Mouse (Mus musculus): ENCODE data around the gene Bglap3.
"Not testable (repeated sequence)": the region's sequence is repeated elsewhere in the genome, so short reads cannot be mapped to it uniquely, and the experiment has no call there.

The Bglap3 gene

DNA sequence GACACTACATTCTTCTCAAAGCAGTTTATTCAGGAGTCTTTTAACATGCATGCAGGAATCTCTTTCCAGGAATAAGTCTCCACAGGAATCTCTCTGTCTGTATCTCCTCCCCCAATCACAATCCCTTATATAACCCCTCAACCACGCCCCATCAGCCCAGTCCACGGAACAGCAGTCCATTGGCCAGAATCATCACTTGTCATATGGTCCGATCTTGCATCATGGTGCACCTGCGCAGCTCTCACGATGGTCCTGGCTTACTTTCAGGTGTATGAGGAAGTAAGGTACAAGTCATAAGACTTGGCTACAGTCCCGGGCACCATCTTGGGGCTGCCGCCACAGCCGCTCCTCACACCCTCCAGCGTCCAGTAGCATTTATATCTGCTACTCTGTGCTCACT lies at the start of gene Bglap3:
Gene Bglap3 (minus strand): TSS at position 101 of the 400 bp plus-strand sequence.
- DNase-seq: not testable (repeated sequence)

GRCm38 (mm10) chr3:88422020-88422720 lies 49.6 kb upstream of the Bglap3 start:
- DNase-seq: peak; percentile 52 to 64

DNA sequence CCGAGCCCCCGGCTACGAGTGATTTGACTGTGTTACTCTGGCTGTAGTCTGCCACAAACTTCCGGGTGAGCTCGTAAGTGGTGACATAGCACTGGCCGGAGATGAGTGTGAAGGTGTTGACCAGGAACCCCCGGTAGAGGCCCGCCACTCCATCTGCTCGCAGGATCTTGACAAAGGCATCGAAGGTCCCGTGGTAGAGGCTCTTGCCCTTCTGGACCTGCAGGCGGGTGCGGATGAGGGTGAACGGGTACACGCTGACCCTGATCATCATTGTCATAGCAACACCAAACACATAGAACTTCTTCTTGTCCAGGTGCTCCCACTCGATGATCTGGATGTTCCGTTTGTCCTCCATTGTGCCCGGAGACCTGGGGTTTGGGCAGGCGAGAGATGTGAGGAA lies 48.2 kb upstream of the Bglap3 start:
- DNase-seq: peak in 1 of 2 experiments; percentile 45

GRCm38 (mm10) chr3:88418016-88418415 lies 45.5 kb upstream of the Bglap3 start:
- DNase-seq: no peak

DNA sequence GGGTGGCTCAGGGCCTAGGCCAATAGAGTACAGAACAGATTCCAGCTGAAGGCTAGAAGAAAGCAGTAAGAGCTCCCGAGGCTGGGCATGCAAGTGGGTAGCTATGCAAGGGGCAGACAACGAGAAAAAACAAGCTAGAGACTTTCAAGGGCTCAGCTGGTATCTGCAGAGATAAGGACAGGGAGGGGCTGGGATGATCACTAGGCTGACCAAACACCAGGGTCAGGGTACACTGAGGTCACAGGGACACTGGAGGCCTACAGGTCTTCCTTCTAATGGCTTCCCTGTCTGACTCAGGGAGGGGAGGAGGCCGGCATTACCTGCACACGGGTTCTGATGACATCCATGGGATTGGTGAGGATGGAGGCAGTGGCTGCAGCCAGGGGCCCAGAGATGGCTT lies 43.1 kb upstream of the Bglap3 start:
- no peak for DNase-seq

DNA sequence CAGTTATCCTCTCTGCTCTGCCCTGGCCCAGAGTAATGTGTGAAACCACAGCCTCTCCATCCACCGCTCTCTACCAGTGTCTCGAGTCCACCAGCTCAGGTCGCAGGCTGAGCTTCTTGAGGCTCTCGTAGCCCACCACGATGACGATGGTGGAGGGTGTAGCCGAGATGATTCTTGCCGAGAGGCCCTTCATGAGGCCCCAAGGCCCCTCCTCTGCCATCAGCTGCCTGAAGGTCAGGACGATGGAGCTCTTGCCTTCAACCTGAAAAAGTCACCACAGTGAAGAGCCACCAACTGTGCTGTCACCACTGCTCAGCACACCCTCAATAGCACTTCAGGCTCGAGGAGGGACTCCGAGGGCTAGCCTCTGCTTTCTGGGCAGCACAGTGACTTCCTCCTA lies 40.1 kb upstream of the Bglap3 start:
- DNase-seq: no peak

DNA sequence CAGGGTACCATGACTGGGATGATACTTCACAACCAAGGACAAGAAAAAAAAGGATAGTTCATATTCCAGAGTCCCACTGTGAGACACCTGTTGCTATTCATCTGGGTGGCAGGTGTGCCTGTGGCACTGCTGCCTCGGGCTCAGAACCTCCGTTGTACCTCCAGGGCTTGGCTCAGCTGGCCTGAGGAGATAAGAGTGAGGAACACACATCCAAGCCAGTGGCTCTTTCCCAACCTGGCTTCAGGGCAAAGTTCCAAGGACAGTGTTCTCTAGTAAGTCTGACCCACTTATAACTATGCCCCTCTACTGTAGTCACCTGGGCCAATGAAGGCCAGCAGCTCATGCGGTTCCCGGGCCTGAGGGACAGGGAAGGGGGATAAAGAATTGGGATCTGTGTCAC lies 39.1 kb upstream of the Bglap3 start:
- DNase-seq: no peak

DNA sequence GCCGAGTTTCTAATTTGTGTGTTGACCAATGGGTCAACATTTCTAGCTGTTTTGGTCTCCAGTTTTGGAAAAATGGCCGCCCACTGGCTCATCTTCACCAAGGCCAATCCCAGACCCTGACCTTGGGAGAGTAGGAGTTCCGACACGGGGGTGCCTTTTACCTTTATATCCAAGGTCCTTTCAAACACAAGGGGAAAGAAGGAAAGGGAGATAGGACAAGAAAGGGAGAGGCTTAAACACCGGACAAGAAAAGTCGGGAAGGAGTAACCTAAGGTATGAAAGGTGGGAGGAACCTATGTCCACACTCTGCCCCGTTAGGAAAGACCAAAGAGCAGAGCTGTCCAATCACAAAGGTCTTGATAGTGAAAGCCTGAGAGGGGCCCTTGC lies 38.1 kb upstream of the Bglap3 start:
- no peak for DNase-seq

GRCm38 (mm10) chr3:88409741-88410644 lies 37.5 kb upstream of the Bglap3 start, which contains the start of gene Pmf1:
Pmf1 (minus strand) TSS chr3:88410331.
- DNase-seq: peak; percentile 94

GRCm38 (mm10) chr3:88408953-88409352 lies 36.4 kb upstream of the Bglap3 start:
- no peak for DNase-seq

DNA sequence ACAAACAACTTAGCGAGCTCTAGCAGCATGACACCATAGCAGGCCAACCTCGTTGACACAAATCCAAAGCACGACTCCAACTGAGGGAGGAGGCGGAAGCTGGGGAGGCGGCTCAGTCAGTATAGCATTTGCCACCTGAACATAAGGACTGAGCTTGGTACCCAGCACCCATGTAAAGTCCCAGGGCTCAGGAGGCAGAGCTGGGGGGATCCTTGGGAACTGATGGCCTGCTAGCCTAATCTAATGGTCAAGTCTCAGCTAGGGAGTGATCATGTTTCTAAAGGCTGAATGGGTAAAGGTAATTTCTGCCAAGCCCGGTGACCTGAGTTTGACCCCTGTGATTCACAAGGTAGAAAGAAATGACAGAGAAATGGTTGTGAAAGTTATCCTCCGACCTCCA lies 35.0 kb upstream of the Bglap3 start:
- no peak for DNase-seq

DNA sequence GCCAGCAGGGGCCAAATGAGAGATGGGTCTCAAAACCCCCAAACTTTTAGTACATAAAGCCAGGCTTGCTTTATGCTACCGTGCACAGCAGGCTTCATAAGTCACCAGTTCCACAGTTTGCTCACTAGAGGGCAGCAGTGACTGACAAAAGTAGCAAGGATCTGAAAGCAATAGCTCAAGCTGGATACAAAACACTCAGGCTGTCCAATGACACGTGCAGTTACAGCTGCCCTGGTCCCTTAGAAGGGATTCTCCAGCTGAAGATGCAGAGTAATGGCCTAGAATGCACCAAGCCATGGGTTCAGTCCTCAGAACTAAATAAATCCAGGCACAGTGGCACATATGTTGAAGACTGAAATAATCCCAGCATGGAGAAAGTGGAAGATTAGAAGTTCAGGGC lies 34.5 kb upstream of the Bglap3 start:
- peak; percentile 50 to 71 for DNase-seq

GRCm38 (mm10) chr3:88403522-88404230 lies 31.1 kb upstream of the Bglap3 start:
- no peak for DNase-seq

GRCm38 (mm10) chr3:88398666-88399065 lies 26.1 kb upstream of the Bglap3 start:
- no peak for DNase-seq

- DNase-seq: no peak
These were observed 23.2 kb upstream of the Bglap3 start for GRCm38 (mm10) chr3:88395742-88396141.

- no peak for DNase-seq
These were observed 22.7 kb upstream of the Bglap3 start for GRCm38 (mm10) chr3:88395288-88395687.

DNA sequence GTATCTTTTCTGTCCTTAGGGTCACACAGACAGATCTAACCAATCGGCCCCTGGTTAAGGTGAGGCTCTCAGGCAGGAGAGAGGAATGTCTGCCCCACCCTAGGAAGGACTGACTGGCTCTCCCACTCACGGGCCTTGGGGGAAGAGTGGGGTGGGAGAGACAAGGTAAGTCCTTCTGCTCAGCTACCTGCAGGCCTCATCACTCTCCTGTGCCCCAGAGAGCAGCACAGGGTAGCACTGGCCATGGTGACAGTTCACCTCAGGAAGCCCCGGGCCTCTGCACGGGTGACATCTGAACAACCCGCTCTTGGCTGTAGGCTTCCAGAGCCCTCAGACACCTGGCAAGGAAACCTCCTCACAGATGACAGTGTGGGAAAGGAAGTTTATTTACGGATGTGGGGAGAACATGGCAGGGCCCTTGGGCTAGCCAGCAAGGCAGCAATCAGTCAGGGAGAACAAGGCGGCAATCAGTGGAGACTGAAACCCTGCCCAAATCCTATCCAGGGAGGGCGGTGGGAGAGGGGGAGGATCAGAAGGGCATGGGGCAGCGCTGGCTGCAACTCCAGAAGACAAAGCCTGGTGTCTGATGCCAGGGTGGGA lies 21.3 kb upstream of the Bglap3 start:
- no peak for DNase-seq

- no peak for DNase-seq
These were observed 11.8 kb upstream of the Bglap3 start, which contains the start of gene Bglap for GRCm38 (mm10) chr3:88384364-88384763. Bglap (minus strand) TSS chr3:88384464.

DNA sequence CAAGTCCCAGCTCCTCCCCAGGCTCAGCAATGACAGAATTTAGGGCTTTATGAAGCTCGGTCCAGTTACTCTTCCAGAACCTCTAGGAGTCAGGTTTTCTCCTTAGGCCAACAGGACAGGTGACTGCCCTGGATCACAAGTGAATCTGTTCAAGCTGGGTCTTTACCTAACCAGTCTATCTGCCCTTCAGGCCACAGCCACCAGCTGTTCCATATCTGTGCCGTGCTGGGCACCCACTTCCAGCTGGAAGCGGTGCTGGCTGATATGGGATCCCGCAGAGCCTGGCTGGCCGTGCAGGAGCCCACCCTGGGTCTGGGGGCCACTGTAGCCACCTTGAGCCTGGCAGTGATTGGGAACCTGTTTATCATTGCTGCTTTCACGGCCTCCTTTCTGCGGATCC lies 9.8 kb upstream of the Bglap3 start:
- DNase-seq: not testable (repeated sequence)

DNA sequence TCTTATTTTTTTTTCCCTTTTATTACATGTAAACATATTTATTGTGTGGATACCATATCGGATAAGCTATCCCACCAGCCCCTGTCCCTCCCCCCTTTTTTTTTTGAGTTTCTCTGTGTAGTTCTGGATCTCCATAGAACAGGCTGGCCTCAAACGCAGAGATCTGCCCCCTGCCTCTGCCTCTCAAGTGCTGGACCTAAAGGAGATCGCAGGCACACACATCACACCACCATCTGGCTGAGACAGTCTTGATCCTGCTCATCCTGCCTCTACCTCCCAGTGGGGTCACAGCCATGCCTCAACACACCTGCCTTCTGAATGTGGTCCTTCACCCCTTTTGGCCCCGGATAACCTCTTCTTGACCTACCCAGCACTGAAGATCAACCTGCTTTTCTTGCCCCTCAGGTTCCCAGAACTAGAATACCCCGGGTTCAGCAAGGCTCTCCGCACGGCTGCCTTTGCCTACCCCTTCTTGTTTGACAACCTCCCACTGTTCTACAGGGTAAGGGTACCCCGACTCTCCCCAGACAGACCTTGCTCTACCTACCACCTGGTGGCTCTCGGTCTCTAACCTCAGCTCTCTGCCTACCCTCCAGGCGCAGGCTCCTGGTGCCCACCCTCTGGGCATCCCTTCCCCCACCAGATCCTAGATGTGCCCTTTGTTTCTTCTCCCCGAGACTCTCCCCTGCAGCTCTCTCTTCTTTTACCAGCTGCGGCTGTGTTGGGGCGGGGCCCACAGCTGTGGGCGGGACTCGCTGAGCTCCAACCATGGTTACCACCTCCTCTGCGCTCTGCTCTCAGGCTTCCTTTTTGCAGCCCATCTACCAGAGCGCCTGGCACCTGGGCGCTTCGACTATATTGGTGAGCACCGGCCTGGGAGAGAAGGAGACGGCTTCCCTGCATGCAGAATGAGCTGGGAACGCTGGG lies 9.1 kb upstream of the Bglap3 start:
- not testable (repeated sequence) for DNase-seq

GRCm38 (mm10) chr3:88378599-88378998 lies 6.1 kb upstream of the Bglap3 start, which contains the start of gene Bglap2:
Bglap2 (minus strand) TSS chr3:88378699.
- not testable (repeated sequence) for DNase-seq

- not testable (repeated sequence) for DNase-seq
These were observed 4.1 kb upstream of the Bglap3 start for GRCm38 (mm10) chr3:88376644-88377043.

Measured in kidney, adult 8-10 months (tissue).